Mouse (Mus musculus): ENCODE data around the gene Kcnn4. TPM values are rescaled to one million over a fixed set of nuclear protein-coding genes. Genes with fewer than 3 reads are reported as not detected.

Kcnn4 gene
- total and polyA plus RNA-seq, 3 experiments: 188 to 256 TPM; not detected in 1

DNA sequence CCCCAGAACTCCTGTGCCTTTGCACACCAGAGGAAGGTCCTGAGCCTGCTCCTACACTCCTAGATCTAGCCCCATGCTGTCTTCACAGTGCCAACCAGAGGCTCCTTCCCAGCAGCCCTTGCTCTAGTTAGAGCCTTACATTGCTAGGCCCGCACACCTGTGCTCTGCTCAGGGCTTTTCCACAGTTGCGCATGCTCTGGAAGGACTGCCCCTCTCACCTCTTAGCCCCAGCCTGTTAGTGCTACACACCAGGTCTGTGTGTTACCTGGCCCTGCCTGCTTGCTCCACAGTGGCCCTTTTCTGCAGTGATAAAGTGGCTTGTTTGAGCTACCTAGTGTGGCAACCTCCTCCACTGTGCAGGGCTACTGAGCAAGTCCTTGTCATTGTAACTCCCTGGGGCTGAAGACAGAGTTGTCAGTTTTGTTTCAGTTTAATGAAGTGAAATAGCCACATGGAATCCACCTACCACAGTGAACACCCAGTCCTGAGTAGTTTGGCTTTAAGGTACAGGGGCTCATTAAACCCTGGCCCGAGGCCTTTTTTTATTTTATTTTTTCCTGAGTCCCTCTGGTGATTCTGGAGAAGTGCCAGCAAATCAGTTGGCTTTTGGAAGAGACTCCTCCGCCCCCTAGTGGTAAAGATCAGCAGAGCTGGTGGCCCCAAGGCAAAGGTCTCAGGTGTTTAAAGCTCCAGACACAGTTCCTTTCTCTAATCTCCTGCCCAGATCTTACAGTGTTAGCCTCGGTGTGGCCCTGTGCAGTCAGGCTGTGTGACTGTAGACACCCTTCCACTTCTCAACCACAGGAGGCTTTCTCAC lies 36.7 kb downstream of the Kcnn4 start (continued):
- TF ChIP-seq POLR2AphosphoS2 (IDR thresholded peaks at IDR 0.05; ENCODE audit: low read length) (no peak), SIN3A (IDR thresholded peaks at IDR 0.05; ENCODE audit: low read length) (peak; percentile 77), ELF1 (IDR thresholded peaks at IDR 0.05; ENCODE audit: low read depth, low read length) (no peak), CHD2 (IDR thresholded peaks at IDR 0.05; ENCODE audit: low read length) (no peak), ZMIZ1 (IDR thresholded peaks at IDR 0.05; ENCODE audit: low read depth, low read length) (no peak), POLR2AphosphoS5 (IDR thresholded peaks at IDR 0.05; ENCODE audit: borderline replicate concordance, low read depth, low read length) (no peak), SMC3 (IDR thresholded peaks at IDR 0.05; ENCODE audit: low read depth, low read length) (peak; percentile 80), MAFK (IDR thresholded peaks at IDR 0.05; ENCODE audit: borderline replicate concordance, low read depth, low read length) (no peak), MAX (IDR thresholded peaks at IDR 0.05; ENCODE audit: low read length) (no peak), TBP (IDR thresholded peaks at IDR 0.05; ENCODE audit: low read depth, low read length) (0 out of 2 replicates have a peak, but pooled peaks have one; percentile 20), TAL1 (IDR thresholded peaks at IDR 0.05; ENCODE audit: low read length) (no peak), CTCF (IDR thresholded peaks at IDR 0.05 in 2 of 3, conservative IDR thresholded peaks at IDR 0.05 in 1 of 3; ENCODE audit: control insufficient read depth in 1 of 3, insufficient read depth in 1 of 3, low read depth in 2 of 3, low read length in 3 of 3, poor library complexity in 1 of 3, severe bottlenecking in 1 of 3) (peak; percentile 72 to 94 (median 80)), KAT2A (conservative IDR thresholded peaks at IDR 0.05; ENCODE audit: low read depth, low read length) (no peak), CHD1 (IDR thresholded peaks at IDR 0.05; ENCODE audit: low read depth, low read length) (no peak), USF2 (IDR thresholded peaks at IDR 0.05; ENCODE audit: borderline replicate concordance in 1 of 2, insufficient read depth in 1 of 2, low read depth in 1 of 2, low read length in 2 of 2) (no peak), BHLHE40 (IDR thresholded peaks at IDR 0.05; ENCODE audit: borderline replicate concordance, low read depth, low read length) (no peak; the same call in 1 of the 2 replicates), ZNF384 (IDR thresholded peaks at IDR 0.05; ENCODE audit: low read depth, low read length) (peak; percentile 53; the same call in 1 of the 2 replicates), ZKSCAN1 (IDR thresholded peaks at IDR 0.05; ENCODE audit: low read depth, low read length) (no peak), USF1 (IDR thresholded peaks at IDR 0.05; ENCODE audit: low read depth, low read length) (no peak), EP300 (IDR thresholded peaks at IDR 0.05; ENCODE audit: low read depth in 1 of 2, low read length in 2 of 2) (no peak), NELFE (IDR thresholded peaks at IDR 0.05; ENCODE audit: low read depth, low read length) (no peak), NRF1 (IDR thresholded peaks at IDR 0.05; ENCODE audit: insufficient read depth, low read depth, low read length, poor library complexity, severe bottlenecking) (no peak), JUND (IDR thresholded peaks at IDR 0.05; ENCODE audit: low read depth, low read length) (no peak)

- Histone ChIP-seq H3K27me3 (ENCODE audit: control insufficient read depth in 1 of 2, insufficient read depth in 2 of 2, low read length in 2 of 2) (no peaks in the 10 kb centered on the region), H3K36me3 (ENCODE audit: control insufficient read depth in 1 of 2, insufficient read depth in 2 of 2, low read length in 2 of 2) (peaks cover 0 to 3% of the 10 kb centered on the region in 2 experiments; a peak in 1 of 4 replicates), H3K27ac (ENCODE audit: control insufficient read depth, low read depth, low read length) (no peak overlapping the region), H3K4me3 (ENCODE audit: control insufficient read depth in 1 of 2, insufficient read depth in 1 of 2, low read depth in 2 of 2, low read length in 2 of 2) (no peak overlapping the region), H3K79me2 (ENCODE audit: control insufficient read depth, insufficient read depth, low read length, poor library complexity) (no peaks in the 10 kb centered on the region), H3K4me1 (ENCODE audit: control insufficient read depth in 1 of 2, insufficient read depth in 2 of 2, low read length in 2 of 2) (no peaks in the 10 kb centered on the region), H3K9ac (ENCODE audit: control insufficient read depth, low read depth, low read length, poor library complexity, severe bottlenecking) (no peak overlapping the region), H3K9me3 (replicated peaks; ENCODE audit: insufficient read depth, low read length) (no peaks in the 10 kb centered on the region)
- TF ChIP-seq MAZ (IDR thresholded peaks at IDR 0.05; ENCODE audit: low read depth, low read length): no peak
- no peak for TF ChIP-seq RCOR1 (IDR thresholded peaks at IDR 0.05; ENCODE audit: low read depth, low read length)
- no peak for TF ChIP-seq USF1 (IDR thresholded peaks at IDR 0.05; ENCODE audit: low read depth, low read length)
- no peak for TF ChIP-seq CHD1 (IDR thresholded peaks at IDR 0.05; ENCODE audit: low read depth, low read length)
- no peak for TF ChIP-seq TBP (IDR thresholded peaks at IDR 0.05; ENCODE audit: low read depth, low read length)
- TF ChIP-seq USF2 (IDR thresholded peaks at IDR 0.05; ENCODE audit: borderline replicate concordance in 1 of 2, insufficient read depth in 1 of 2, low read depth in 1 of 2, low read length in 2 of 2): no peak
- no peak for TF ChIP-seq RAD21 (IDR thresholded peaks at IDR 0.05; ENCODE audit: low read depth, low read length)
- TF ChIP-seq CHD2 (IDR thresholded peaks at IDR 0.05; ENCODE audit: low read length): no peak
- no peak for TF ChIP-seq POLR2AphosphoS5 (IDR thresholded peaks at IDR 0.05; ENCODE audit: borderline replicate concordance, low read depth, low read length)
- DNase-seq (ENCODE audit: low read depth, low spot score): no peak
Measured at GRCm38 (mm10) chr7:24408186-24408585, 38.1 kb downstream of the Kcnn4 start.
